Mouse (Mus musculus) CH12.LX (cell line): ENCODE measurements around the gene Fcrlb. TPM values are rescaled to one million over a fixed set of nuclear protein-coding genes. Genes with fewer than 3 reads are reported as not detected.

Source experiments
- DNase-seq: peaks from one replicate; pipeline ENCODE4 v3.0.0-alpha.2; 2013; ENCODE audit errors: extremely low read depth
- H3K27ac ChIP-seq: 2 replicates; pipeline ENCODE4 v1.5.1; 2012; ENCODE audit warnings: low read depth, mild to moderate bottlenecking, control low read depth, moderate library complexity; ENCODE audit not compliant: insufficient read depth
- H3K27me3 ChIP-seq: replicated peaks from 2 replicates; pipeline ENCODE3; 2012; ENCODE audit warnings: inconsistent platforms
- H3K36me3 ChIP-seq, 2 experiments: replicated peaks in 1 of 2; 2 replicates each; pipeline versions ENCODE3 to v1.6.1; 2012; ENCODE audit warnings: inconsistent platforms in 1 of 2, low read length in 1 of 2, mild to moderate bottlenecking in 1 of 2, mixed read lengths in 1 of 2, moderate library complexity in 1 of 2; ENCODE audit not compliant: control insufficient read depth in 1 of 2, insufficient read depth in 1 of 2
- H3K4me1 ChIP-seq, 2 experiments: 2 replicates each; pipeline ENCODE4 v1.6.1; 2012; ENCODE audit warnings: inconsistent platforms in 1 of 2, moderate library complexity in 1 of 2; ENCODE audit not compliant: insufficient read depth in 2 of 2, control insufficient read depth in 1 of 2
- H3K4me2 ChIP-seq: 2 replicates; pipeline ENCODE4 v1.6.1; 2012; ENCODE audit warnings: low read depth, mild to moderate bottlenecking, control low read depth; ENCODE audit not compliant: poor library complexity, insufficient read depth, severe bottlenecking
- H3K4me3 ChIP-seq, 3 experiments: fragments of 150-350 bp in 1 of 3; sonication (generic) in 1 of 3; replicated peaks in 1 of 3; 2 replicates each; pipeline versions ENCODE3 to v1.5.1; 2011 to 2012; ENCODE audit warnings: low read depth in 2 of 3, low read length in 2 of 3, mild to moderate bottlenecking in 2 of 3, moderate library complexity in 2 of 3, control low read depth in 1 of 3, improper control_type of control experiment in 1 of 3, inconsistent platforms in 1 of 3, mixed read lengths in 1 of 3; ENCODE audit not compliant: poor library complexity in 1 of 3
- H3K79me2 ChIP-seq: replicated peaks from 2 replicates; pipeline ENCODE4 v1.6.1; 2012; ENCODE audit warnings: mild to moderate bottlenecking, moderate library complexity; ENCODE audit not compliant: control insufficient read depth, poor library complexity, insufficient read depth, severe bottlenecking; ENCODE audit errors: extremely low read depth
- H3K9ac ChIP-seq: 2 replicates; pipeline ENCODE4 v1.6.1; 2012; ENCODE audit warnings: low read depth, mild to moderate bottlenecking, control low read depth, moderate library complexity; ENCODE audit not compliant: insufficient read depth
- H3K9me3 ChIP-seq: replicated peaks from 2 replicates; pipeline ENCODE3; 2012; ENCODE audit warnings: low read length, inconsistent platforms, mixed read lengths
- JUN ChIP-seq: IDR thresholded peaks from 2 replicates; pipeline ENCODE4 v1.6.1; 2011; ENCODE audit warnings: low read depth, mild to moderate bottlenecking, low read length, improper control_type of control experiment, moderate library complexity; ENCODE audit not compliant: insufficient read depth
- TBP ChIP-seq: conservative IDR thresholded peaks from 2 replicates; pipeline ENCODE4 v1.6.1; 2011; ENCODE audit warnings: low read depth, low read length, improper control_type of control experiment
- USF2 ChIP-seq: conservative IDR thresholded peaks from 2 replicates; pipeline ENCODE4 v1.6.1; 2011; ENCODE audit warnings: low read depth, low read length, improper control_type of control experiment
- dilution Hi-C: fragments of 300-500 bp; cut with MboI; formaldehyde crosslinking; loops from 2 replicates; pipeline ENCODE4 v1.14.3; 2020; ENCODE audit warnings: low sequenced_read_pairs; ENCODE audit not compliant: extremely low pct_unique_long_range_greater_than_20kb, extremely low pct_ligation_motif_present
- in situ Hi-C: fragments of 300-500 bp; cut with MboI; formaldehyde crosslinking; loops from 3 replicates; pipeline ENCODE4 v1.14.3; 2019; ENCODE audit warnings: low sequenced_read_pairs, low pct_ligation_motif_present, low pct_unique_long_range_greater_than_20kb, mixed read lengths
- polyA plus RNA-seq: library from polyadenylated mRNA; unstranded; fragments of >175 nt; gene quantifications from 2 replicates; pipeline ENCODE4 v1.2.1, GENCODE M21; 2012; ENCODE audit warnings: low read depth; ENCODE audit not compliant: insufficient read length
- total RNA-seq, 2 experiments: library from RNA; depleted of rRNA; stranded (reverse); fragments of 300-350 nt in 1 of 2; fragments of >200 nt in 1 of 2; gene quantifications; 2 replicates each; pipeline ENCODE4 v1.2.3; 2012 to 2014

Gene Fcrlb
- total and polyA plus RNA-seq, 3 experiments: not detected

DNA sequence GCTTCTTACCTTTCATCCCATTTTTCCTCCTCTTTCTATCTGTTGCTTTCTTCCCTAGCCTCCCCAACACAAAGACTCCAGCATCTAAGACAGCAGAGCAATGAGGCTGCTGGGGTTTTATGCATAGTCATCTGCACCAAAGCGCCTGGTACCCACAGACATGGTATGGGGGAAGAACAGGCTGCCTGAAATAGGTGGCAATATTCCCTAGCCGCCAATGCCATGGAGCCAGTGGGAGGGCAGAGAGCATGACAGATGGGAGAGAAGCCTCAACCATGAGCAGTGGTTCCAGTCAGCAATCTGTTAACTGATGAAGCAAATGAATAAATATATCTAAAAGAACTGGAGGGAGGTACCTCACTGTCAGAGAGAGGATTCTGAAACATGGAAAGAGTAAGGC is 55.4 kb downstream of the Fcrlb start:
- dilution Hi-C loops: no loop called here
- peaks cover 34 to 82% of the 10 kb centered on the region in 2 experiments for H3K4me1 ChIP-seq
- no peak for DNase-seq
- H3K36me3 ChIP-seq: peaks cover 5 to 15% of the 10 kb centered on the region in 2 experiments
- no peaks in the 10 kb centered on the region for H3K27me3 ChIP-seq
- H3K4me2 ChIP-seq: 0 out of 2 replicates have a peak overlapping the region, but pooled peaks have one; percentile 3
- H3K9ac ChIP-seq: no peak overlapping the region
- H3K27ac ChIP-seq: peak overlapping the region; percentile 45; the same call in 1 of the 2 replicates
- TF ChIP-seq USF2 (no peak), JUN (no peak), TBP (no peak)
- no peak overlapping the region for H3K4me3 ChIP-seq
- H3K79me2 ChIP-seq: peaks cover 86% of the 10 kb centered on the region
- no peaks in the 10 kb centered on the region for H3K9me3 ChIP-seq
- in situ Hi-C loops: no loop called here

Other genes starting within 250 kb of the Fcrlb start
- gene Atf6, start 45.2 kb downstream of the Fcrlb start, total RNA-seq (2012; rRNA removed): 35.3 and 37.6 TPM in 2 replicates
- gene Atf6, start 45.2 kb downstream of the Fcrlb start, total RNA-seq (2014; rRNA removed): 33.8 and 35.9 TPM in 2 replicates
- gene Atf6, start 45.2 kb downstream of the Fcrlb start, polyA plus RNA-seq: 42.7 and 47.0 TPM in 2 replicates
- 4.2 and 5.7 TPM in 2 replicates for gene Gm26620, start 27.9 kb downstream of the Fcrlb start, total RNA-seq (2012; rRNA removed)
- gene Gm26620, start 27.9 kb downstream of the Fcrlb start, total RNA-seq (2014; rRNA removed): 0.52 and 0.99 TPM in 2 replicates
- 1.2 and 1.9 TPM in 2 replicates for gene Gm26620, start 27.9 kb downstream of the Fcrlb start, polyA plus RNA-seq
- 30.9 and 37.2 TPM in 2 replicates for gene Dusp12, start 27.4 kb downstream of the Fcrlb start, total RNA-seq (2012; rRNA removed)
- gene Dusp12, start 27.4 kb downstream of the Fcrlb start, total RNA-seq (2014; rRNA removed): 41.7 and 49.4 TPM in 2 replicates
- gene Dusp12, start 27.4 kb downstream of the Fcrlb start, polyA plus RNA-seq: 30.4 and 36.5 TPM in 2 replicates
- 10.6 and 18.5 TPM in 2 replicates for gene Fcrla, start 14.6 kb upstream of the Fcrlb start, total RNA-seq (2012; rRNA removed)
- gene Fcrla, start 14.6 kb upstream of the Fcrlb start, total RNA-seq (2014; rRNA removed): 30.6 and 34.8 TPM in 2 replicates
- gene Fcrla, start 14.6 kb upstream of the Fcrlb start, polyA plus RNA-seq: 15.4 and 17.7 TPM in 2 replicates
- gene Fcgr2b, start 63.6 kb upstream of the Fcrlb start, total RNA-seq (2012; rRNA removed): 20.2 and 31.8 TPM in 2 replicates
- gene Fcgr2b, start 63.6 kb upstream of the Fcrlb start, total RNA-seq (2014; rRNA removed): 29.5 and 31.1 TPM in 2 replicates
- 36.1 and 44.3 TPM in 2 replicates for gene Fcgr2b, start 63.6 kb upstream of the Fcrlb start, polyA plus RNA-seq
- 48.4 and 56.8 TPM in 2 replicates for gene Fcgr4, start 106.0 kb upstream of the Fcrlb start, total RNA-seq (2012; rRNA removed)
- gene Fcgr4, start 106.0 kb upstream of the Fcrlb start, total RNA-seq (2014; rRNA removed): 41.8 and 50.2 TPM in 2 replicates
- 46.7 and 52.8 TPM in 2 replicates for gene Fcgr4, start 106.0 kb upstream of the Fcrlb start, polyA plus RNA-seq
- 4.3 and 8.5 TPM in 2 replicates for gene Fcgr3, start 152.0 kb upstream of the Fcrlb start, total RNA-seq (2012; rRNA removed)
- 6.1 and 6.3 TPM in 2 replicates for gene Fcgr3, start 152.0 kb upstream of the Fcrlb start, total RNA-seq (2014; rRNA removed)
- gene Fcgr3, start 152.0 kb upstream of the Fcrlb start, polyA plus RNA-seq: 2.6 and 3.7 TPM in 2 replicates
- 0.76 and 2.0 TPM in 2 replicates for gene Cfap126, start 201.0 kb upstream of the Fcrlb start, total RNA-seq (2012; rRNA removed)
- 0.43 and 0.79 TPM in 2 replicates for gene Cfap126, start 201.0 kb upstream of the Fcrlb start, total RNA-seq (2014; rRNA removed)
- gene Cfap126, start 201.0 kb upstream of the Fcrlb start, polyA plus RNA-seq: 2.5 and 3.4 TPM in 2 replicates
- 79.4 and 87.5 TPM in 2 replicates for gene Sdhc, start 237.7 kb upstream of the Fcrlb start, total RNA-seq (2012; rRNA removed)
- 178 and 205 TPM in 2 replicates for gene Sdhc, start 237.7 kb upstream of the Fcrlb start, total RNA-seq (2014; rRNA removed)
- gene Sdhc, start 237.7 kb upstream of the Fcrlb start, polyA plus RNA-seq: 120 and 153 TPM in 2 replicates
- 0.04 and 0.21 TPM in 2 replicates for gene Mpz, start 237.8 kb upstream of the Fcrlb start, total RNA-seq (2012; rRNA removed)
- gene Mpz, start 237.8 kb upstream of the Fcrlb start, total RNA-seq (2014; rRNA removed): not detected in 2 replicates
- 0.26 and 0.49 TPM in 2 replicates for gene Mpz, start 237.8 kb upstream of the Fcrlb start, polyA plus RNA-seq